Mouse (Mus musculus) heart, embryonic 15.5 days (tissue): ENCODE results near the gene Cntrob. TPM values are rescaled to one million over a fixed set of nuclear protein-coding genes. Genes with fewer than 3 reads are reported as not detected.

Source experiments
- ATAC-seq: fragments of 200-750 bp; cut with Nextera tagmentation; replicated peaks from 2 replicates; pipeline ENCODE4 v1.8.0; 2017; ENCODE audit warnings: low read depth, moderate TSS enrichment; ENCODE audit not compliant: insufficient number of reproducible peaks, insufficient read depth, low FRiP score
- H3K27ac ChIP-seq: fragments of 300-500 bp; sonication (generic); 2 replicates; pipeline ENCODE4 v1.5.1; 2015; ENCODE audit warnings: mild to moderate bottlenecking, inconsistent platforms
- H3K27me3 ChIP-seq: fragments of 300-500 bp; sonication (generic); 2 replicates; pipeline ENCODE4 v1.6.1; 2015; ENCODE audit warnings: inconsistent platforms
- H3K36me3 ChIP-seq: fragments of 300-500 bp; sonication (generic); 2 replicates; pipeline ENCODE4 v1.6.1; 2015; ENCODE audit warnings: mild to moderate bottlenecking, inconsistent platforms
- H3K4me1 ChIP-seq: fragments of 300-500 bp; sonication (generic); replicated peaks from 2 replicates; pipeline ENCODE4 v1.6.1; 2015; ENCODE audit warnings: inconsistent platforms
- H3K4me2 ChIP-seq: fragments of 300-500 bp; sonication (generic); 2 replicates; pipeline ENCODE4 v1.6.1; 2015; ENCODE audit warnings: inconsistent platforms, mild to moderate bottlenecking, moderate library complexity
- H3K4me3 ChIP-seq: fragments of 300-500 bp; sonication (generic); 2 replicates; pipeline ENCODE4 v1.5.1; 2015; ENCODE audit warnings: mild to moderate bottlenecking, inconsistent platforms
- H3K9ac ChIP-seq: fragments of 300-500 bp; sonication (generic); 2 replicates; pipeline ENCODE4 v1.6.1; 2015; ENCODE audit warnings: mild to moderate bottlenecking, inconsistent platforms
- H3K9me3 ChIP-seq: fragments of 300-500 bp; sonication (generic); replicated peaks from 2 replicates; pipeline ENCODE4 v1.6.1; 2016; ENCODE audit warnings: inconsistent platforms
- WGBS: fragments of 180-500 bp; shearing (Covaris S2); methylation state at CpG from one replicate; pipeline ENCODE4 v1.1.7; 2015; ENCODE audit warnings: mixed read lengths; 5-methylcytosine and 5-hydroxymethylcytosine counted together
- polyA plus RNA-seq: library from polyadenylated mRNA; unstranded; fragments of >200 nt; fragmentation: Nextera tagmentation; extraction: Ambion mirVana; gene quantifications from 2 replicates; pipeline ENCODE4 v1.2.1, GENCODE M21; 2015

The Cntrob gene
- polyA plus RNA-seq, 1 experiment from 2014 or later, result 12.7 TPM

- peaks cover 6% of the 10 kb centered on the region; the same call in 1 of the 2 replicates for H3K27me3 ChIP-seq
- WGBS, result 2% methylated on average over 99 of the region's 99 CpGs
- H3K4me1 ChIP-seq, result peaks cover 15% of the 10 kb centered on the region
- peak within 1 kb of the TSS; percentile 64 for H3K9ac ChIP-seq
- no peaks in the 10 kb centered on the region for H3K9me3 ChIP-seq
- H3K36me3 ChIP-seq, result peaks cover 14% of the 10 kb centered on the region
- H3K27ac ChIP-seq, result no peak within 1 kb of the TSS
- H3K4me3 ChIP-seq, result peak within 1 kb of the TSS; percentile 63
- peak within 1 kb of the TSS; percentile 90 for H3K4me2 ChIP-seq
- peak; percentile 82 for ATAC-seq
These were observed 16.9 kb upstream of the Cntrob start, which contains the start of gene Rnf227 for GRCm38 (mm10) chr11:69340161-69341131. Rnf227 (plus strand) TSS chr11:69340461.

- 69% methylated on average over 4 of the region's 4 CpGs for WGBS
- Histone ChIP-seq H3K9me3 (no peaks in the 10 kb centered on the region), H3K4me1 (peaks cover 14% of the 10 kb centered on the region)
These were observed 11.2 kb upstream of the Cntrob start for GRCm38 (mm10) chr11:69334796-69335195.

GRCm38 (mm10) chr11:69333922-69334321, 10.3 kb upstream of the Cntrob start:
- H3K9me3 ChIP-seq, result no peaks in the 10 kb centered on the region
- peaks cover 7% of the 10 kb centered on the region; the same call in 1 of the 2 replicates for H3K27me3 ChIP-seq
- H3K4me1 ChIP-seq, result peaks cover 14% of the 10 kb centered on the region
- no peak for ATAC-seq
- 52% methylated on average over 3 of the region's 3 CpGs for WGBS
- no peak overlapping the region for H3K27ac ChIP-seq
- H3K36me3 ChIP-seq, result no peaks in the 10 kb centered on the region
- no peak overlapping the region for H3K9ac ChIP-seq
- no peak overlapping the region for H3K4me2 ChIP-seq
- no peak overlapping the region for H3K4me3 ChIP-seq

More at GRCm38 (mm10) chr11:69334796-69335195, 11.2 kb upstream of the Cntrob start:
- peaks cover 3% of the 10 kb centered on the region; the same call in 1 of the 2 replicates for H3K27me3 ChIP-seq
- no peak overlapping the region for H3K27ac ChIP-seq
- no peaks in the 10 kb centered on the region for H3K36me3 ChIP-seq
- no peak for ATAC-seq
- H3K9ac ChIP-seq, result no peak overlapping the region
- H3K4me3 ChIP-seq, result no peak overlapping the region
- no peak overlapping the region for H3K4me2 ChIP-seq

- ATAC-seq, result no peak
- peaks cover 17% of the 10 kb centered on the region for H3K27me3 ChIP-seq
- 46% methylated on average over 8 of the region's 8 CpGs for WGBS
- H3K4me3 ChIP-seq, result no peak overlapping the region
- H3K4me2 ChIP-seq, result peak overlapping the region; percentile 69; the same call in 1 of the 2 replicates
- H3K9ac ChIP-seq, result no peak overlapping the region
- H3K4me1 ChIP-seq, result peaks cover 14% of the 10 kb centered on the region
- H3K27ac ChIP-seq, result no peak overlapping the region
- no peaks in the 10 kb centered on the region for H3K36me3 ChIP-seq
- H3K9me3 ChIP-seq, result no peaks in the 10 kb centered on the region
These were observed 9.2 kb upstream of the Cntrob start for GRCm38 (mm10) chr11:69332713-69333253.

- peak; percentile 47; the same call in 1 of the 2 replicates for ATAC-seq
- peaks cover 26% of the 10 kb centered on the region for H3K27me3 ChIP-seq
- H3K27ac ChIP-seq, result no peak overlapping the region
- no peaks in the 10 kb centered on the region for H3K36me3 ChIP-seq
- WGBS, result under 1% methylated on average over 24 of the region's 24 CpGs
- H3K9me3 ChIP-seq, result no peaks in the 10 kb centered on the region
- H3K4me1 ChIP-seq, result peaks cover 14% of the 10 kb centered on the region
- H3K4me2 ChIP-seq, result peak overlapping the region; percentile 69
- H3K4me3 ChIP-seq, result peak overlapping the region; percentile 62
- peak overlapping the region; percentile 64 for H3K9ac ChIP-seq
These were observed 8.4 kb upstream of the Cntrob start for GRCm38 (mm10) chr11:69331929-69332405.

- WGBS, result 91% methylated on average over 6 of the region's 6 CpGs
- Histone ChIP-seq H3K27ac (no peak overlapping the region), H3K4me1 (peaks cover 22% of the 10 kb centered on the region), H3K27me3 (peaks cover 32% of the 10 kb centered on the region), H3K9ac (no peak overlapping the region), H3K4me3 (peak overlapping the region; percentile 62; the same call in 1 of the 2 replicates), H3K4me2 (peak overlapping the region; percentile 69; the same call in 1 of the 2 replicates), H3K36me3 (no peaks in the 10 kb centered on the region), H3K9me3 (no peaks in the 10 kb centered on the region)
- no peak for ATAC-seq
These were observed 7.6 kb upstream of the Cntrob start for GRCm38 (mm10) chr11:69331152-69331551.

GRCm38 (mm10) chr11:69328517-69328916, 4.9 kb upstream of the Cntrob start:
- no peak overlapping the region for H3K27ac ChIP-seq
- H3K4me1 ChIP-seq, result peaks cover 39% of the 10 kb centered on the region
- 86% methylated on average over 6 of the region's 6 CpGs for WGBS
- H3K9ac ChIP-seq, result no peak overlapping the region
- no peaks in the 10 kb centered on the region for H3K36me3 ChIP-seq
- no peak for ATAC-seq
- H3K4me3 ChIP-seq, result no peak overlapping the region
- no peaks in the 10 kb centered on the region for H3K9me3 ChIP-seq
- H3K27me3 ChIP-seq, result peaks cover 32% of the 10 kb centered on the region
- no peak overlapping the region for H3K4me2 ChIP-seq

GRCm38 (mm10) chr11:69327648-69328047, 4.1 kb upstream of the Cntrob start:
- ATAC-seq, result no peak
- Histone ChIP-seq H3K27ac (no peak overlapping the region), H3K4me2 (no peak overlapping the region), H3K36me3 (no peaks in the 10 kb centered on the region), H3K9me3 (no peaks in the 10 kb centered on the region), H3K4me1 (peaks cover 44% of the 10 kb centered on the region), H3K27me3 (peaks cover 32% of the 10 kb centered on the region), H3K4me3 (no peak overlapping the region), H3K9ac (no peak overlapping the region)
- 37% methylated on average over 6 of the region's 6 CpGs for WGBS

GRCm38 (mm10) chr11:69327157-69327442, 3.5 kb upstream of the Cntrob start:
- no peaks in the 10 kb centered on the region for H3K9me3 ChIP-seq
- peak overlapping the region; percentile 64; the same call in 1 of the 2 replicates for H3K9ac ChIP-seq
- H3K4me1 ChIP-seq, result peaks cover 46% of the 10 kb centered on the region
- whole genome bisulfite sequencing, result 12% methylated on average over 9 of the region's 9 CpGs
- no peak for ATAC-seq
- H3K27ac ChIP-seq, result no peak overlapping the region
- peak overlapping the region; percentile 96 for H3K4me2 ChIP-seq
- peak overlapping the region; percentile 57 for H3K4me3 ChIP-seq
- no peaks in the 10 kb centered on the region for H3K36me3 ChIP-seq
- H3K27me3 ChIP-seq, result peaks cover 32% of the 10 kb centered on the region

GRCm38 (mm10) chr11:69326408-69327156, 3.0 kb upstream of the Cntrob start:
- Histone ChIP-seq H3K4me3 (peak overlapping the region; percentile 57), H3K4me2 (peak overlapping the region; percentile 96), H3K36me3 (no peaks in the 10 kb centered on the region), H3K4me1 (peaks cover 46% of the 10 kb centered on the region), H3K27me3 (peaks cover 32% of the 10 kb centered on the region), H3K9ac (peak overlapping the region; percentile 64), H3K9me3 (no peaks in the 10 kb centered on the region), H3K27ac (peak overlapping the region; percentile 42; the same call in 1 of the 2 replicates)
- ATAC-seq, result no peak
- 2% methylated on average over 45 of the region's 45 CpGs for WGBS
